Mouse (Mus musculus): Measurements from ENCODE around the gene Noct.

Gene Noct

GRCm38 (mm10) chr3:51270069-51270817 lies 46.0 kb downstream of the Noct start:
- in situ Hi-C loops (cut with MboI; ENCODE audit: low sequenced_read_pairs) = no loop called here

- in situ Hi-C loops (cut with MboI; ENCODE audit: low sequenced_read_pairs) = no loop called here
Observed at GRCm38 (mm10) chr3:51275956-51276398, 51.7 kb downstream of the Noct start.

- in situ Hi-C loops (cut with MboI; ENCODE audit: low sequenced_read_pairs) = no loop called here
Observed at GRCm38 (mm10) chr3:51276421-51277111, 52.3 kb downstream of the Noct start.

- in situ Hi-C loops (cut with MboI; ENCODE audit: low sequenced_read_pairs) = no loop called here
Observed at GRCm38 (mm10) chr3:51277201-51278150, 53.2 kb downstream of the Noct start.

- in situ Hi-C loops (cut with MboI; ENCODE audit: low sequenced_read_pairs) = no loop called here
Observed at GRCm38 (mm10) chr3:51278433-51278832, 54.2 kb downstream of the Noct start.

- in situ Hi-C loops (cut with MboI; ENCODE audit: low sequenced_read_pairs) = loop anchor here (10.0 kb wide), 1 partner anchor 73 kb away; no protein-coding TSS in a partner anchor
Observed at GRCm38 (mm10) chr3:51281727-51282126, 57.5 kb downstream of the Noct start.

- in situ Hi-C loops (cut with MboI; ENCODE audit: low sequenced_read_pairs) = loop anchor here (10.0 kb wide), 1 partner anchor 70 kb away; no protein-coding TSS in a partner anchor
Observed at GRCm38 (mm10) chr3:51284375-51284774, 60.1 kb downstream of the Noct start.

GRCm38 (mm10) chr3:51288880-51289821 lies 64.9 kb downstream of the Noct start:
- in situ Hi-C loops (cut with MboI; ENCODE audit: low sequenced_read_pairs) = loop anchor here (10.0 kb wide), 1 partner anchor 66 kb away; no protein-coding TSS in a partner anchor

GRCm38 (mm10) chr3:51294251-51294650 lies 70.0 kb downstream of the Noct start:
- in situ Hi-C loops (cut with MboI; ENCODE audit: low sequenced_read_pairs) = no loop called here

GRCm38 (mm10) chr3:51295225-51295624 lies 71.0 kb downstream of the Noct start:
- in situ Hi-C loops (cut with MboI; ENCODE audit: low sequenced_read_pairs) = no loop called here

GRCm38 (mm10) chr3:51296790-51297189 lies 72.5 kb downstream of the Noct start:
- in situ Hi-C loops (cut with MboI; ENCODE audit: low sequenced_read_pairs) = no loop called here

Measured in CH12F3 (cell line).